Mouse (Mus musculus): ENCODE measurements around the gene Psen1. TPM values are rescaled to one million over a fixed set of nuclear protein-coding genes. Genes with fewer than 3 reads are reported as not detected.

The Psen1 gene
- polyA plus RNA-seq, 1 experiment = 36.6 TPM

GRCm38 (mm10) chr12:83698637-83699036, 10.7 kb downstream of the Psen1 start:
- TF ChIP-seq MYOD1 (IDR thresholded peaks at IDR 0.05; ENCODE audit: control insufficient read depth, insufficient read length, low read depth) (no peak), CEBPB (IDR thresholded peaks at IDR 0.05; ENCODE audit: low read depth) (no peak), CTCF (IDR thresholded peaks at IDR 0.05; ENCODE audit: control insufficient read depth, insufficient read depth, insufficient read length) (no peak), USF1 (IDR thresholded peaks at IDR 0.05; ENCODE audit: low read depth) (no peak), MAX (IDR thresholded peaks at IDR 0.05) (no peak), MYOG (IDR thresholded peaks at IDR 0.05; ENCODE audit: control insufficient read depth, extremely low read depth, insufficient read length) (no peak), FOSL1 (IDR thresholded peaks at IDR 0.05; ENCODE audit: insufficient read depth, low read length, poor library complexity, severe bottlenecking) (no peak)
- peaks cover 37% of the 10 kb centered on the region for H3K79me3 ChIP-seq (ENCODE audit: low read depth)
- H3K27me3 ChIP-seq (ENCODE audit: control insufficient read depth, insufficient read depth, insufficient read length) = no peaks in the 10 kb centered on the region
- H3ac ChIP-seq (ENCODE audit: control insufficient read depth, insufficient read length, low read depth) = no peak overlapping the region
- no peak overlapping the region for H3K4me3 ChIP-seq (ENCODE audit: insufficient read depth, poor library complexity, severe bottlenecking)
- peaks cover 6% of the 10 kb centered on the region for H3K36me3 ChIP-seq (ENCODE audit: control insufficient read depth, insufficient read depth)
- peaks cover 57% of the 10 kb centered on the region for H3K79me2 ChIP-seq (ENCODE audit: control insufficient read depth, insufficient read depth)

GRCm38 (mm10) chr12:83701608-83702007, 13.7 kb downstream of the Psen1 start:
- Histone ChIP-seq H3K79me3 (ENCODE audit: low read depth) (peaks cover 13% of the 10 kb centered on the region), H3ac (ENCODE audit: control insufficient read depth, insufficient read length, low read depth) (no peak overlapping the region), H3K79me2 (ENCODE audit: control insufficient read depth, insufficient read depth) (peaks cover 27% of the 10 kb centered on the region), H3K36me3 (ENCODE audit: control insufficient read depth, insufficient read depth) (peaks cover 6% of the 10 kb centered on the region), H3K4me3 (ENCODE audit: insufficient read depth, poor library complexity, severe bottlenecking) (no peak overlapping the region), H3K27me3 (ENCODE audit: control insufficient read depth, insufficient read depth, insufficient read length) (no peaks in the 10 kb centered on the region)
- TF ChIP-seq MAX (IDR thresholded peaks at IDR 0.05) = no peak
- TF ChIP-seq FOSL1 (IDR thresholded peaks at IDR 0.05; ENCODE audit: insufficient read depth, low read length, poor library complexity, severe bottlenecking) = no peak
- no peak for TF ChIP-seq USF1 (IDR thresholded peaks at IDR 0.05; ENCODE audit: low read depth)

GRCm38 (mm10) chr12:83702796-83703195, 14.8 kb downstream of the Psen1 start:
- no peaks in the 10 kb centered on the region for H3K27me3 ChIP-seq (ENCODE audit: control insufficient read depth, insufficient read depth, insufficient read length)
- no peak for TF ChIP-seq MYOD1 (IDR thresholded peaks at IDR 0.05; ENCODE audit: control insufficient read depth, insufficient read length, low read depth)
- TF ChIP-seq FOSL1 (IDR thresholded peaks at IDR 0.05; ENCODE audit: insufficient read depth, low read length, poor library complexity, severe bottlenecking) = no peak
- TF ChIP-seq MYOG (IDR thresholded peaks at IDR 0.05; ENCODE audit: control insufficient read depth, extremely low read depth, insufficient read length) = no peak
- TF ChIP-seq MAX (IDR thresholded peaks at IDR 0.05) = no peak
- no peak for TF ChIP-seq CTCF (IDR thresholded peaks at IDR 0.05; ENCODE audit: control insufficient read depth, insufficient read depth, insufficient read length)
- no peak for TF ChIP-seq CEBPB (IDR thresholded peaks at IDR 0.05; ENCODE audit: low read depth)
- no peak for TF ChIP-seq USF1 (IDR thresholded peaks at IDR 0.05; ENCODE audit: low read depth)
- peaks cover 15% of the 10 kb centered on the region for H3K79me2 ChIP-seq (ENCODE audit: control insufficient read depth, insufficient read depth)
- peaks cover 4% of the 10 kb centered on the region for H3K79me3 ChIP-seq (ENCODE audit: low read depth)
- peaks cover 6% of the 10 kb centered on the region for H3K36me3 ChIP-seq (ENCODE audit: control insufficient read depth, insufficient read depth)
- no peak overlapping the region for H3ac ChIP-seq (ENCODE audit: control insufficient read depth, insufficient read length, low read depth)
- no peak overlapping the region for H3K4me3 ChIP-seq (ENCODE audit: insufficient read depth, poor library complexity, severe bottlenecking)

GRCm38 (mm10) chr12:83706951-83707350, 19.0 kb downstream of the Psen1 start:
- peaks cover under 1% of the 10 kb centered on the region for H3K36me3 ChIP-seq (ENCODE audit: control insufficient read depth, insufficient read depth)
- TF ChIP-seq CEBPB (IDR thresholded peaks at IDR 0.05; ENCODE audit: low read depth) (no peak), CTCF (IDR thresholded peaks at IDR 0.05; ENCODE audit: control insufficient read depth, insufficient read depth, insufficient read length) (no peak), MAX (IDR thresholded peaks at IDR 0.05) (no peak), FOSL1 (IDR thresholded peaks at IDR 0.05; ENCODE audit: insufficient read depth, low read length, poor library complexity, severe bottlenecking) (no peak), MYOG (IDR thresholded peaks at IDR 0.05; ENCODE audit: control insufficient read depth, extremely low read depth, insufficient read length) (no peak), USF1 (IDR thresholded peaks at IDR 0.05; ENCODE audit: low read depth) (no peak), MYOD1 (IDR thresholded peaks at IDR 0.05; ENCODE audit: control insufficient read depth, insufficient read length, low read depth) (no peak)
- no peaks in the 10 kb centered on the region for H3K79me2 ChIP-seq (ENCODE audit: control insufficient read depth, insufficient read depth)
- no peak overlapping the region for H3ac ChIP-seq (ENCODE audit: control insufficient read depth, insufficient read length, low read depth)
- no peaks in the 10 kb centered on the region for H3K27me3 ChIP-seq (ENCODE audit: control insufficient read depth, insufficient read depth, insufficient read length)
- H3K79me3 ChIP-seq (ENCODE audit: low read depth) = no peaks in the 10 kb centered on the region
- H3K4me3 ChIP-seq (ENCODE audit: insufficient read depth, poor library complexity, severe bottlenecking) = no peak overlapping the region

- no peak for TF ChIP-seq CTCF (IDR thresholded peaks at IDR 0.05; ENCODE audit: control insufficient read depth, insufficient read depth, insufficient read length)
- no peak for TF ChIP-seq MYOD1 (IDR thresholded peaks at IDR 0.05; ENCODE audit: control insufficient read depth, insufficient read length, low read depth)
- no peak for TF ChIP-seq CEBPB (IDR thresholded peaks at IDR 0.05; ENCODE audit: low read depth)
- no peak for TF ChIP-seq FOSL1 (IDR thresholded peaks at IDR 0.05; ENCODE audit: insufficient read depth, low read length, poor library complexity, severe bottlenecking)
- no peak for TF ChIP-seq MAX (IDR thresholded peaks at IDR 0.05)
- no peak for TF ChIP-seq MYOG (IDR thresholded peaks at IDR 0.05; ENCODE audit: control insufficient read depth, extremely low read depth, insufficient read length)
- TF ChIP-seq USF1 (IDR thresholded peaks at IDR 0.05; ENCODE audit: low read depth) = no peak
- peaks cover 15% of the 10 kb centered on the region for H3K36me3 ChIP-seq (ENCODE audit: control insufficient read depth, insufficient read depth)
- H3ac ChIP-seq (ENCODE audit: control insufficient read depth, insufficient read length, low read depth) = no peak overlapping the region
- H3K27me3 ChIP-seq (ENCODE audit: control insufficient read depth, insufficient read depth, insufficient read length) = no peaks in the 10 kb centered on the region
- H3K79me3 ChIP-seq (ENCODE audit: low read depth) = no peaks in the 10 kb centered on the region
- no peaks in the 10 kb centered on the region for H3K79me2 ChIP-seq (ENCODE audit: control insufficient read depth, insufficient read depth)
- H3K4me3 ChIP-seq (ENCODE audit: insufficient read depth, poor library complexity, severe bottlenecking) = no peak overlapping the region
Measured at GRCm38 (mm10) chr12:83708160-83709092, 20.5 kb downstream of the Psen1 start.
